Mouse (Mus musculus) embryo, embryonic 10 days (tissue): ENCODE data around the gene Cat.

Experiments used
- DNase-seq: peaks from one replicate; pipeline ENCODE4 v3.0.0-alpha.2; 2015; ENCODE audit warnings: low spot score

Cat gene

DNA sequence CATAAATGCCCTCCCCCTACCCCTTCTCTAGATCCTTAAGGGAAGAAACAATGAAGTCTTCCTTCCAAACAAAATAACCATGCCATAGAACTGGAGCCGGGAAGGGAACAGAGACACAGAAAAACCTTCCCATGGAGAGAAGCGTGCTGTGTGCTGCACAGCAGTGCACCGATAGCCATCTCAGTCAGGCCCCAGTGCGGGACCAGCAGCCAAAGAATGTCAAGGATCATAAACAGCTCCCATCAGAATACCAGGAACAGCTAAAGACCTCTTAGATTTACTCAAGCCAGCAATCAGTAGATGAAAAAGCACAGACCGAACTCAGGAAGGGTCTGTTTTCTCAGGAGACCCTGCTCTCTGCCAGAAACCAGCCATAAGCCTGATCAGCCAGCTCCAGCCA, 48.4 kb downstream of the Cat start:
- DNase-seq = no peak

DNA sequence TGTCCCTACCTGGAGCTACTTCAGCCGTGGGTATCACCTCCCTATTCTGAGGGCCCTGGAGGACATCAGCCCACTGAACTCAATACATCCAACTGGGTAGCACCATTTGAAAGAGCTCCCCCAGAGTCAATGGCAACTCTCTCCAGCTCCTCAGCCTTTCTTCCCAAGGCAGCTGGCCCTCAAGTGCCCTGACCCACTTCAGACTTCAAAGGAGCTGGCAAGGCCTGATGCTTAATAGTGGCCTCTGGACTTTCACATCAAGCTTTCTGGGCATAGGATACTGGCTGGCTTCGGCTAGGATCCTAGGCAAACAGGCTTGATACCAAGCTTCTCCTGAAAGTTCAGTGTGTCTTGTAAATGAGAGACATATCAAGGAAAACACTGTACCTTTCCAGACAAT, 49.9 kb downstream of the Cat start:
- DNase-seq = no peak

DNA sequence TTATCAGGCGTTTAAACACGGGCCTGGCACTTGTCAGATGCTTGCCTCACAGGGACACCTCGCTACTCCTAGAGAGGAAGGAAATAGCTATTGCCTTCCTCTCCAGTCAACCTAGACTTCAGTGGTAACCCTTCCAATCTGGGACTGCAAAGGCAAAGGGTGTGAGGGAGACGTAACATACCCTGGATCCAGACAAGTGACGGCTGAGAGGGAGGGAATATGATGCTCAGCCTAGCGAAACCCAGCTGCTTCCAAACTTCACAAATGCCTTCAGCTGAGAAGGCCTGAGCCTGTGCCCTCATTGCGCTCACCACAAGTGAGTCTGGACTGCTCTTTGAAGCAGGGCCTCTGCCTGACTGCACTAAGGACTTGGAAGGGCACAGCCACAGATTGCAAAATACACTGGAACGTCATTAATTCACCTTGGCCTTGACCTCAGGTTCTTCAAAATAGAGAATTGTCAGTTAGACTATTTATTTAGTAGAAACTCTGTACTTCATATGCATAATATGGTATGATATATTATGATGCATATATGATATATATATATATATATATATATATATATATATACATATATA, 52.2 kb downstream of the Cat start:
- no peak for DNase-seq

DNA sequence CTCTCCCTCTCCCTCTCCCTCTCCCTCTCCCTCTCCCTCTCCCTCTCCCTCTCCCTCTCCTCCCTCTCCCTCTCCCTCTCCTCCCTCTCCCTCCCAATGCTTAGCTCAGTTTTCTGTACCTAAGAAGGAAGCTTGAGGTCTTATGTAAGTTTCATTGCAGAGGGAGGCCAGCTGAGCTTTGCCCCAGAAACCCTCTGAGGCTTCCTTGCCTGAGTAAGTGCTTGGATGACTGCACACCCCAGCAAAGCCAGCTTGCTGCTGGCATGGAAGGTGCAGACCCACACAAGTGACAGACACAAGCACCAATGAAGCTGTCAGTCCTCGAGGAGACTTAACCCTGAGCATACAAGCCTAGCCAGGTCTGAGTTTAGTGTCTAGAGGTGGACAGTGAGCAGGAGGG, 54.2 kb downstream of the Cat start:
- DNase-seq = no peak

DNA sequence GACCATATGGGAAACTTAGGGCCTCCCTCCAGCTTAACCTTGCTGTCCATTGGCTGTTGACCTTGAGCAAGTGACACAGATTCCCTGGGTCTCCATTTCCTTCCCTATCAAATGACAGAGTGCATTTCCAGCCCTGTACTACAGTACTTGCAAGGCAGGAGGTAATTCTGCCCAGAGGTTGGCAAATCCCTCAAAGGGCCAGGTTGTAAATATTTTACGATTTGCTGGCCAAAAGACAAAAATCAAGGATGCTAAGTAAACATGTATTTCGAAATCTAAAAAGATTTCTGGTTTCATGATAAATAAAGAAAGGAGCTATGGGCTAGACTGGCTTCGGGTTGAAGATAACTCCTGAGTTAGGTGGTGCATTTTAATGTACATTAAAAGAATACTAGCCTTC, 56.6 kb downstream of the Cat start:
- no peak for DNase-seq

DNA sequence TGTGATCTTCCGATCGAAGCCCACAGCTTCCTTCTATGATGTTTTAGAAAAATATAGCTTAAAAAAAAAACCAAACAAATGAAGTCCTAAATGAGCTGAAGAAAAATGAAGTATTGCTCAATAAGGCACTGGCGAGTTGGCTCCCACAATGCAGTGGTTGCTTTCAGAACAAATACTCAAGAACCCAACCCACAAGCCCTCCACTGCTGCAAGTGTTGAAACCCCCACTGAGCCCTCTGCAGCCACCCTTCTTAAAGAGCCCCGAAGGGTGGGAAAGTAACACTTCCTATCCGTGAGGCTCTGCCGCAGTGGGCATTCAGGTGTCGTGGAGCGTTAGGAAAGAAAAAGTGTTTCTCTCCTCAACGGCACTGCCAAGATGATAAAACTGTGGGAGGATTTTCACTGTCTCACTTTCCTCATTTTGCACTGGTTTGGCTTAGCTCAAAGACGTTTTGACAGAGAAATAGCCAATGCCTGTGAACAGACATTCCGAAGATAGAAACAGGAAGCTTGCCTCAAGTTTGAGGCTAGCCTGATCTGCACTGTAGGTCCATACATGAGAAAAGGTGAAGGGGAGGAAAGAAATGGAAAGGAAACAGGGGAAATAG, 59.4 kb downstream of the Cat start:
- no peak for DNase-seq

DNA sequence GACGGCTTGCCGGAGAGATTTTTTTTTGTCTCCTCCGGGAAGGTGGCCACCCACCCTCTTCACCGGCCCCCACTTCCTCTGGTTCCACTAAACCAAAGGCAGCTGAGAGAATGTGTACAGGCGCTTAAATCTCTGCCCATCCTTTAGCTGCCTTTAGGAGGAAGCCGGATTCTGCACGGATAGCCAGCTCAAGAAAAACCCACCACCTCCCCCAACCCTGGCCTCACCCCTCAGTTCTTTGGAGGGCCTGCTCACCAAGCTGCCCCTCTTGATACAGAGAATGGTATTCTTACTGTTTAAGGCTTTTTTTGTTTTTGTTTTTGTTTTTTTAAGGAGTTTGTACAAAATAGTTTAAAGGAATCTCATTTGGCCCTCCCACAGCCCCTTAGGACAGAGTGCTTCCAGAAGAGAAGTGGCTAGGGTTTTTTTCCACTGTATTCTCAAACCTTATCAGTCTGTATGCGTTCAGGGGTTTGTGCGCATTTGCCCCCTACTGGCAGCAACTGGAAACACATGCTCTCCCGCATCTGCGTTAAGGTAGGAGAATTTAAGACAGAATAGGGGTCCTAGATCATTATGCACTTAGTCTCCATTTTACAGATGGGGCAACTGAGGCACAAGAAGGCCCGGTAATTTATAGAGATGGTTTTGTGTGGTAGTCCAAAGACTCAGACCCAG, 60.5 kb downstream of the Cat start:
- peak; percentile 79 for DNase-seq

DNA sequence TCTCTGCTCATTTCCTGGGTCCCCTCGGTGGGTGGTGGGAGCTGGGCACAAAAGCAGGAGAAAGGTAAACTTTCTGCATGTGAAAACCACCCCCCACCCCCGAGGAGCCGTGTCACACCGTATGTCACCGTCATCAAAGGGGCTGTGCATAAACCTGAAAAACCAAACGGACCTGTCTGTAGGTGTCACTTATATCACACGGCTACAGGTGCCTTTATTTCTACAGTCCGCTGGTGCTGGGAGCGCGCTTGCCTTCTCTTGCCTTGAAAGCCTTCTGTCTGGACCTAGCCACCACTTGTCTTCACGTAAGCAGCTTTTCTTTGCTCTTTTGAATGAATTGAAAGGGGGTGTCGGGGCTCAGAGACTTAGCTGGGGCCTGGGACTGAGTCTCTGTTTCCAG, 61.1 kb downstream of the Cat start:
- DNase-seq = no peak

DNA sequence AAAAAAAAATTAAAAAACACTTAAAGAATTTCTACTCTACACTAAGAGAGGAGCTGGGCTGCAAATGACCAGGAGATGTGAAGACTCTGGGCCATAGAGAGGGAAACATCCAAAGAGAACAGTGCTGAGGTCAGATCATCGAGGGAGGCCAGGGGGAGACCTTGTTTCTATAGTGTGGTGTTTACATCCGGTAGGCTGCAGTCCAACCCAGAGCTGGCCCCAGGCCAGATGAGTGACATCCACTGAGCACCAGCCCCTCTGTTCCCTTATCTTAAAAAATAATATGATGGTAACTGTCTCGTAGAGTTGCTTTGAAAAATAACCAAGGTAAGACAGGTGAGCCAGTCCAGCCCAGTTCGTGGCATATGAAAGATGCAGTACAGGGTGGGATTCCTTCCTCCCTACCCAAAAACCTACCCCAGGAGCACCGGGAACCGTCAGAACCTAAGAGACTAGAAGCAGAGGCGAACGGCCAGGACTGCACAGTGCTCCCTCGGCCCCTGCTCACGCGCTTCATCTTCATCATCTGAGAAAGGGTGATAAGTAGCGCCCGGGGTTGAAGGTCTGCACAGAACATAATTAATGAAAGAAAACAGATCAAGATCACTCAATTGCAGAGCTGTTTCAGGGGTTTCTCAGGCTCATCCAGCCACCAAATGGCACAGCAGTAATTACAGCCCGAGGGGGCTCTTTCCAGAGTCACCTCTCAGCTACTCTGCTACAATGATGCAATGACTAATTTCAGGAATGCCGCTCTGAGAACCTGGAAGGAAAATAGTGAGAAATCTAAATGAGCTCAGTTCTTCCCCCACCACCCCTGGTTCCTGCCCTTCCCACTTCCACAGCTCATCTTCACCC, 64.1 kb downstream of the Cat start:
- DNase-seq = no peak

DNA sequence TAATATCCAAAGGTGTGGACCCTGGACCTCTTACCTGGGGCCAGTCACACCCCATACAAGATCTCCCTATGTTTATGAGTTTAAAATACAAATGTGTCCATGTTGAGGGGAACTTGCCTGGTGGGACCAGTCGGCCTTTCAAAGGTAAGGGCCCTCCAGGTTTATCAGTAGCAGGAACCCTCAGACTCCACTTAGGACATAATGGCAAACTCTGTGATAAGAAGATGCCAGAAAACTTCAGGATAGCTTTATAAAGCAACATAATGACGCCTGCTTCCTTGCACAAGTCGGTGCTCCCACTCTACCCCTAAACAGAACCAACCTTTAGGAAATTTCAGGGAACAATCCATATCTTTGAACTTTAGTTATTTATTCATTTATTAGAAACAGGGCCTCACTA, 69.2 kb downstream of the Cat start:
- DNase-seq = no peak

DNA sequence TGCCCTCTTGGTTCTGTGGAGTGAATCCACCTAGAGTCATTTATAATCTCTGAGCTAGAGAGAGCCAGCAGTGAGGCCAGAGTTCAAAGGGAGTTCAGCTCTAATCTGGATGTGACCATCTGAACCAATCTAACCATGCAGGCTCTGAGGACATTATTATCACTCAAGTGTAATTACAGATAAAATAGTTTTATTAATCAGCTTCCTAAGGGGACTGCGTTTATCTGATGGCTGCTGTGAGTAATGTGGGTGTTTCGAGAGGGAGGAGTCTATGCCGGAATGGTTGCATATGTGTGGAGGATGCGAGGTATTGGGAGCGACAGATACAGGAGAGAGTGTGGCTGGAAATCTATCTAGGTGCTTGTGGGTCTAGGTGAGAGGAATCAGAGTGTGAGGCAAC, 71.6 kb downstream of the Cat start:
- no peak for DNase-seq

DNA sequence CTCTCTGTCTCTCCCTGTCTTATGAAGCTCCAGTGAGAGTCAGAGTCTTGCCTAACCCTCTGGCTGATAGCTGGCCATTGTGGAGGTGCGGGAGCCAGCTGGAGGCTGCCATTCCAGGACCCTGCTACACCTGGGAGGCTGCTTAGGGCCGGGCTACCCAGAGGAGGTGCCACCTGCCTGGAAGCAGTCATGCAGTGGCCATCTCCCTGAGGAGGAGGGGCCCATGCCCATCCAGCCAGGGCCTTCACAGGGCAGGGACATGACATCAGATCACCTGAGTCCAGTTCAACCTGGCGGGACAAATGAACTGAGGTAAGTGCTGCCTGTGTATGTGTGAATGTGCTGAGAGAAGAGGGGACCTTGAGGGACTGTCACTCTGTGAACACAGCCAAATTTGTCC, 73.1 kb downstream of the Cat start:
- no peak for DNase-seq

DNA sequence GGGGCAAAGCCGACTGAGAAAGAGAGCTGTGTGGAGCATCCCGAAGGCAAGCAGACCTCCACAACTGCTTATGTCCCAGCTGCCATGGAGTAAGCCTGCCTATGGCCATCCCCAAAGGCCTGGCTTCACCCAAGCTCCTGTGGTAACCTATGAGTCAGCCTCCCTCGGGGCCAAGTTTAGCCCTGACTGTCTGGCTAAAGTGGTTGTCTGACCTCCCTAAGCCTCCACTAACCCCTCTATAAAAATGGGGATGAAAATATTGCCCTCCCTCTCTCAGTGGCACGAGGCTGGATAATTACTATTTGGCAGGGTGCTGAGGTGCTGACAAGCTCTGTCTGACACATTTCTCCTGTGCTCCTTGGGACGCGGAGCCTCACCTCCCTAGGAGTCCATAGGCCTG, 73.6 kb downstream of the Cat start, which contains the start of gene Elf5:
TSS of gene Elf5 (plus strand) at position 341 of the 400 bp plus-strand sequence.
- DNase-seq = no peak

DNA sequence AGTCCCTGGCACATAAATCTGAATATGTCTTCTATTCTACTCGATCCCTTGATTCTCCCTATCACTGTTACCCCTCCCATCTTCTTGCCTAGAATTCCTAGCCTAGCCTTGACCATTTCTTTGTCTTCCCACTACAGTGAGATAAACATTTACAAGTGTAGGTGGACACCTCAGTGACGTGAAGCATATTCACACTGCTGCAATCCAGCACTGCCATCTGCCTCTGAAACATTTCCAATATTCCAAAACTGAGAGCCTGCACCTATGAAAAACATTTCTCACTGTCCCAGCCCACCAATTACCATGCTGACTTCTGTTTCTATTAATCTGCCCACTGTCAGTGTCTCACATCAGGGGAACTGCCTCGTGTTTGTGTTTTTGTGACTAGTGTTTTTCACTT, 78.7 kb downstream of the Cat start:
- no peak for DNase-seq
